Mouse (Mus musculus): ENCODE results near the gene Pdzk1ip1.

Pdzk1ip1 gene

DNA sequence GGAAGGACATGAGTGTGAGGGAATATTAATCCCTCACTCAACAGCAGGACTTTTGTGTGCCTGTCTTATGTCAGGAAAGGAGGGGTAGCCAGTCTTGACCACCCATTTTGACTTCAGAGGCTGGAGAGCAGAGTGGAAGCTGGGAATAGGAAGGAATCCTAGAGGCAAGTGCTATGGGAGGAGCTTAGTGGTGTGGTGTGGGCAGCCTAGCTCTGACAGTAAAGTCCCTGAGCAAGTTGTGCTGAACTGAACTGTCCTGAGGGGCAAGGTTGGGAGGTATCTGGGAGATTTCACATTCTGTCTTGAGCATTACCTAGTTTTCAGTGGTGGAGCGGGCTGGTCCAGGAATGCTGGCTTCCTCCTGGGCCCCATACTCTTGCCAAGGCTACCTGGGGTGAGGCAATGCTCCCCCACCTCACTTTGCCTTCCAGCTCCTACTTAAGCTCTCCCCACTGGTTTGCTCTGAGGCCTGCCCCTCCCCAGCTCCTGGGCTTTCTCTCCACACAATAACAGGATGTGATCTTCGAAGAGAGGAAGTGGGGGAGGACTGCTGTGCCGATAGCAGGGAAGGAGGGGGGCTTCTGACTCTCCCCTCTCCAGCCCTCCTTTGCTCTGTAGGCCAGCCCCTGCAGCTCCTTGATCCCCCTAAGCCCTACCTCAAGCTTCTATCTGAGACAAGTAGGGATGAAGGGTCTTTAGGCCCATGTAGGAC lies 13.1 kb upstream of the Pdzk1ip1 start:
- DNase-seq (ENCODE audit: low spot score) = no peak

- DNase-seq (ENCODE audit: low spot score) = peak; percentile 77
Measured at GRCm38 (mm10) chr4:115078892-115079820, 9.4 kb upstream of the Pdzk1ip1 start.

DNA sequence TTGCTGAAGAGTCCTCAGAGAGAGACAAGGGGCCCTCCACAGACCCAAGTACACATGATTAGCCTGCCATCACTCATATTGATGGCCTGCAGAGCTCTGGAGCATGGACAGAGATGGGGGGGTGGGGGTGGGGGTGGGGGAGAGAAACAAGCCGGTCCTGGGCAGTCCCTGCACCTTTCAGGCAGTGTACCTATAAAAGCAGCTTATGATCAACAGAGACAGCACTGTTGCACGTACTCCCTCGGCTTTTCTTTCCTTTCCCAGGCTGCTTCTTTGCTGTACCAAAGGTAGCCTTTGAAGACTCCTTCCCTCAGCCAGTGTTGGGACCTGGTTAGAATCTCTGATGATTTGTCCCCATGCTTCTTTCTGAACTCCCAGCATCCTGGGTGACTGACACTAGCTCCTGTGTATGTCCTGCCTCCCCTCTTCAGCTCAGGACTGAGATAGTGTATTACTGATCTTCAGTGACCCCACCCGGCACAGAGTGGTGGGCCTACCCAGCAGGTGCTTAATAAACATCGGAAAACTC lies 8.6 kb upstream of the Pdzk1ip1 start:
- DNase-seq (ENCODE audit: low spot score) = no peak

GRCm38 (mm10) chr4:115083031-115083430 lies 5.5 kb upstream of the Pdzk1ip1 start:
- no peak for DNase-seq (ENCODE audit: low spot score)

DNA sequence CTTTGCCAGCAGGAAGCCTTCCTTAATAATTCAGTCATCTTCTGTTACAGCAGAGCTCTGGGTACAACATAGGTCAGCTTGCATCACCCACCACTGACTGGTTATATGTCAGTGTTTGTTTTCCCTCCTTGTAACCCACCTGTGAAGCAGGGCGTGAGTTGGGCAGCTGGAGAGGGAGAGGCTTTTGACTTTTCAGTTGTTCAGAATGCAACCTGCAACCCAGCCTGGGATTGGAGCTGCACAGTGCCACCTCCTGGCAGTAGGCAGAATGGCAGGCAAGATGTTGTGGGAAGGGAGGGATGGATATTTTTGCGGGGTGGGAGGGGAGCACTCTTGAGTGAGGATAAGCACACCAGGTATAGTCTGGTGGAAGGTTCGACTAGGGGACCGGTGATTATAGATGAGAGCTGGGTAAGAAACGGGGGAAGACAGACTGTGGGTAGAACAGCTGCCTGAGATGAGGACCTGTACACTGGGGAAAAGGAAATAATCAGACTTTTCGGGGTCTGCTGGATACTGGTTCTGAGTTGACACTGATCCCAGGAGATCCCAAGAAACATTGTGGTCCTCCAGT lies 2.9 kb upstream of the Pdzk1ip1 start:
- peak; percentile 77 for DNase-seq (ENCODE audit: low spot score)

- no peak for DNase-seq (ENCODE audit: low spot score)
Measured at GRCm38 (mm10) chr4:115086257-115086656, 2.3 kb upstream of the Pdzk1ip1 start.

GRCm38 (mm10) chr4:115086763-115087415 lies 1.6 kb upstream of the Pdzk1ip1 start:
- DNase-seq (ENCODE audit: low spot score) = no peak

GRCm38 (mm10) chr4:115090592-115090991 lies 2.1 kb downstream of the Pdzk1ip1 start:
- no peak for DNase-seq (ENCODE audit: low spot score)

DNA sequence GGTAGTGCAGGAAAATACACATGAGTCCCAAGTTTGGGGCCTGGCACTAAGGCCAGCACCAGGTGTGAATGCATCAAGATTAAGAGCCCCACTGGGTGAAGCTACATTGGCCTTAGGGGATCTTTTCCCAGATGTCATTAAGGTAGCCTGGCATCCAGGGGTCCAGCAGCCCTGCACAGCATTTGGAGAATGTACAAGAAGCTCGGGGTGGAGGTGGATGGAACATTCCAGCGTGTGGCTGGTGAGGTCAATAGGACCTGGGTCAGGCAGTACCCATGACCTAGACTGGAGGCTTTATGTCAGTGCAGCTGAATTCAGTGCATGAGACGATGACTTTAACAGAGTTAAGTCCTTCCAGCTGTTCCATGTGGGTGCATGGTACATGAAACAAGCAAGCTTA lies 3.3 kb downstream of the Pdzk1ip1 start:
- no peak for DNase-seq (ENCODE audit: low spot score)

- no peak for DNase-seq (ENCODE audit: low spot score)
Measured at GRCm38 (mm10) chr4:115093331-115093864, 4.9 kb downstream of the Pdzk1ip1 start.

DNA sequence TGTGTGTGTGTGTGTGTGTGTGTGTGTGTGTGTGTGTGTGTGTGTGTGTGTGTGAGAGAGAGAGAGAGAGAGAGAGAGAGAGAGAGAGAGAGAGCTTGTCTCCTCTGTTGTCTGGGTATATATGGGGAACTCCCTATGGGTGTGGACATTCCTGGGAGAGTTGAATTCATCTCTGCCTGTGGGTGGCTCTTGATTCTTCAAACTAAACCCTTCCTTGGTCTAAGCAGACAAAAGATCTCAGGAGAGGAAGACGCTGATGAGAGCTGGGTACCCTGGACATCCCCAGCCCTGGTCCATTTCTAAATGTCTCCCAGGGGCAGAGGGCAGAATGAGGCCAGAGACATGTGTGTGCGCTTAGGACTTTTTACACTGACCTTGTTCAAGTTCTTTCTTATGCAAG lies 5.5 kb downstream of the Pdzk1ip1 start:
- no peak for DNase-seq (ENCODE audit: low spot score)

- peak; percentile 58 for DNase-seq (ENCODE audit: low spot score)
Measured at GRCm38 (mm10) chr4:115095671-115096434, 7.3 kb downstream of the Pdzk1ip1 start.

- no peak for DNase-seq (ENCODE audit: low spot score)
Measured at GRCm38 (mm10) chr4:115096435-115097145, 8.1 kb downstream of the Pdzk1ip1 start.

GRCm38 (mm10) chr4:115097146-115097496 lies 8.6 kb downstream of the Pdzk1ip1 start:
- peak; percentile 78 for DNase-seq (ENCODE audit: low spot score)

GRCm38 (mm10) chr4:115101682-115102081 lies 13.2 kb downstream of the Pdzk1ip1 start:
- peak; percentile 87 for DNase-seq (ENCODE audit: low spot score)

DNA sequence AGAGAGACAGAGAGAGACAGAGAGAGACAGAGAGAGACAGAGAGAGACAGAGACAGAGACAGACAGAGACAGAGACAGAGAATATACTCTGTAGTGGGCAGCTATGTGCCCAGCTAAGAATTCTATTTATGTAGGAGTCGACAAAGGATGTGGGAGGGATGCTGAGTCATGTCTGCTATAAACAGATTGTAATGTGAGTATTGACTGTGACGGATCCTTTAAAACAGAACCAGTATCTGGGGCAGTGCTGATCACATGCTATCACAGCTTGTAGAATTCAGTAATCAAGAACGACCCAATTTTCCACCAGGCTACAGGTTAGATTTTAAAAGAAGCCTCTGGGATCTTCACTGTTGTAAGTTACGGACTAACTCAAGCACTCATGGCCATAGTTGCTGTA lies 15.0 kb downstream of the Pdzk1ip1 start:
- DNase-seq (ENCODE audit: low spot score) = no peak

DNA sequence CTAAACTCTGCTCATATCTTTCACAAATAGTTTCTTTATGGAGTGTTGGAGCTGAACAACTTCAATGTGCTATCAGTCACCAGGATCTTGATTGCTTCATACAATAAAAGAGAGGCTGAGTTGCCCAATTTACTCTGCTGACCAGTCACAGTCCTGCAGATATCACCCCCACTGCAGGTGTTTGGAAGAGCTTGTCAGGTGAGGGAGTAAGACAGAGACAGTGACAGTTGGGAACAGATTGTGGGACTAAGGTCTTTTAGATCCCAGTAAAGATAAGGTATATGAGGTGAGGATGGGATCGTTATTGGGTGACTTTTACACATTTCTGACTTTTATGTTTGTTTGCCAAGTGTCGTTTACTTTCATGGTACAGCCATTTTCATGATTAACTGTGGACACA lies 22.7 kb downstream of the Pdzk1ip1 start:
- no peak for DNase-seq (ENCODE audit: low spot score)

GRCm38 (mm10) chr4:115113266-115113665 lies 24.8 kb downstream of the Pdzk1ip1 start:
- DNase-seq (ENCODE audit: low spot score) = no peak

DNA sequence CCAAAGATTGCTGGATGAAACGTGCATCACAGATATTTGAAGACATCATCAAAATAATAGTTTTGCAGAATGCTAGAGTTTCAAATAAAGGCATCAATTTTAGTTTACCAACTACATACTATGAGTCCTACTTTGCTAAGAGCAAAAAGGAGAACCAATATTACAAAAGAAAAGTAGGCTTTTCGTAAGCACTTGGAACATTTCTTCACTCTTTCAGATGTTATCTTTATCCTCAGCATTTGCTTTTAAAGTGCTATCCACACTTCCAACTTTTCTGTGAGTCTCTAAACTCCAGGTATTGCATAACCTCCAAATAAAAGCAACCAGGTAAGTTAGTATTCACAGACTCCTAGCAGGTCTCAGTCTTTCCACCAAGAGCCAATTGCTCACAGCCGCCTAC lies 31.1 kb downstream of the Pdzk1ip1 start:
- no peak for DNase-seq (ENCODE audit: low spot score)

- DNase-seq (ENCODE audit: low spot score) = no peak
Measured at GRCm38 (mm10) chr4:115121162-115121561, 32.7 kb downstream of the Pdzk1ip1 start.

Data from embryo, embryonic 10.5 days (tissue).